Mouse (Mus musculus): ENCODE data around the gene Icam2. TPM values are rescaled to one million over a fixed set of nuclear protein-coding genes. Genes with fewer than 3 reads are reported as not detected.

Gene Icam2
- polyA plus RNA-seq, 1 experiment from 2014 or later = 27.9 TPM

Other genes starting within 250 kb of the Icam2 start
- gene Gm10840, start 227.2 kb downstream of the Icam2 start, polyA plus RNA-seq (2016; fragmentation: Nextera tagmentation; extraction: Ambion mirVana) = not detected in 2 replicates
- gene Limd2, start 227.2 kb downstream of the Icam2 start, polyA plus RNA-seq (2016; fragmentation: Nextera tagmentation; extraction: Ambion mirVana) = 508 and 509 TPM in 2 replicates
- 31.1 and 33.2 TPM in 2 replicates for gene Strada, start 185.9 kb downstream of the Icam2 start, polyA plus RNA-seq (2016; fragmentation: Nextera tagmentation; extraction: Ambion mirVana)
- 73.9 and 78.5 TPM in 2 replicates for gene Ccdc47, start 171.7 kb downstream of the Icam2 start, polyA plus RNA-seq (2016; fragmentation: Nextera tagmentation; extraction: Ambion mirVana)
- 107 and 111 TPM in 2 replicates for gene Ddx42, start 171.1 kb downstream of the Icam2 start, polyA plus RNA-seq (2016; fragmentation: Nextera tagmentation; extraction: Ambion mirVana)
- gene Ftsj3, start 132.0 kb downstream of the Icam2 start, polyA plus RNA-seq (2016; fragmentation: Nextera tagmentation; extraction: Ambion mirVana) = 61.2 and 71.6 TPM in 2 replicates
- gene Psmc5, start 131.9 kb downstream of the Icam2 start, polyA plus RNA-seq (2016; fragmentation: Nextera tagmentation; extraction: Ambion mirVana) = 352 and 355 TPM in 2 replicates
- 102 and 104 TPM in 2 replicates for gene Smarcd2, start 115.1 kb downstream of the Icam2 start, polyA plus RNA-seq (2016; fragmentation: Nextera tagmentation; extraction: Ambion mirVana)
- 0.30 and 0.37 TPM in 2 replicates for gene Tcam1, start 111.4 kb downstream of the Icam2 start, polyA plus RNA-seq (2016; fragmentation: Nextera tagmentation; extraction: Ambion mirVana)
- not detected in 2 replicates for gene Gh, start 86.2 kb downstream of the Icam2 start, polyA plus RNA-seq (2016; fragmentation: Nextera tagmentation; extraction: Ambion mirVana)
- 1.3 and 1.8 TPM in 2 replicates for gene Cd79b, start 73.3 kb downstream of the Icam2 start, polyA plus RNA-seq (2016; fragmentation: Nextera tagmentation; extraction: Ambion mirVana)
- 0.25 and 0.51 TPM in 2 replicates for gene Scn4a, start 34.8 kb downstream of the Icam2 start, polyA plus RNA-seq (2016; fragmentation: Nextera tagmentation; extraction: Ambion mirVana)
- not detected in 2 replicates for gene Prr29, start 22.6 kb downstream of the Icam2 start, polyA plus RNA-seq (2016; fragmentation: Nextera tagmentation; extraction: Ambion mirVana)
- gene Ern1, start 99.8 kb upstream of the Icam2 start, polyA plus RNA-seq (2016; fragmentation: Nextera tagmentation; extraction: Ambion mirVana) = 7.9 and 8.3 TPM in 2 replicates
- 7.8 and 8.1 TPM in 2 replicates for gene Tex2, start 225.3 kb upstream of the Icam2 start, polyA plus RNA-seq (2016; fragmentation: Nextera tagmentation; extraction: Ambion mirVana)

Measured in limb, embryonic 12.5 days (tissue).